Mouse (Mus musculus) adipose tissue, adult 10 weeks (tissue): Measurements from ENCODE around the gene Ttc27. TPM values are rescaled to one million over a fixed set of nuclear protein-coding genes. Genes with fewer than 3 reads are reported as not detected.

Experiments used
- polyA plus RNA-seq: library from polyadenylated mRNA; stranded (reverse); fragments of 350-450 nt; fragmentation: Illumina TruSeq; extraction: RNeasy Lipid Tissue Mini Kit (QIAGEN cat#74804); gene quantifications from one replicate; pipeline ENCODE4 v1.2.3, GENCODE M21; 2014; ENCODE audit warnings: low read depth, low replicate concordance

Ttc27 gene
- 12.8 TPM for polyA plus RNA-seq

DNA sequence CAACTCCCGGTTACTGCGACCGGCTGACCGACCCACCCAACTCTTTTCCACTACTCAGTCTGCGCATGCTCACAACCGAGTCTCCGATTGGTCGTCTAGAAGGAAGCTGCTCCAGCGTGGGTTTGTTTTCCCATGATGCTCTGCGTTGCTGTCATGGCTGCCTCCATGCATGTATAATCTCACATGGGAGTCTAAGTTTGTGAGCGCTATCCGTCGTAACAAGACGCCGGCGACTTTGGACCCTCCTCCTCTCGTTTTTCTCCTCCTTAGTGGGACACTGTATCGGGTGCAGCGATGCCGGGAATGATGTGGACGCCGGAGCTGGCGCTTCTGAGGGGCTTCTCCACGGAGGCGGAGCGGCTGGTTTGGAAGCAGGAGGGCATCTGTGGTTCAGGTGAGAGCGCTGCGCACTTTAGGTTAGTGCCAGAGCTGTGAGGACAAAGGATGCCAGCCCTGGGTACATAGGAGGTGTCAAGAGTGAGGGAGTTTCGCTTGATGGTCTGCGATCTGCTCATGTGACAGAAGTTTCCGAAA, at the start of gene Ttc27:
Gene Ttc27 (plus strand): TSS at position 115 of the 534 bp plus-strand sequence.

Other genes with a start within 250 kb of the Ttc27 start
- 80.8 TPM for gene Yipf4, start 228.2 kb upstream of the Ttc27 start, polyA plus RNA-seq
- 47.7 TPM for gene Birc6, start 189.4 kb upstream of the Ttc27 start, polyA plus RNA-seq